Mouse (Mus musculus) stomach, postnatal 0 days (tissue): Measurements from ENCODE around the gene Serpina10. TPM values are rescaled to one million over a fixed set of nuclear protein-coding genes. Genes with fewer than 3 reads are reported as not detected.
"Not testable (repeated sequence)": the region's sequence is repeated elsewhere in the genome, so short reads cannot be mapped to it uniquely, and the experiment has no call there.

ENCODE experiments used
- ATAC-seq: fragments of 200-750 bp; cut with Nextera tagmentation; 2 replicates; pipeline ENCODE4 v1.8.0; 2017; ENCODE audit not compliant: low FRiP score, low TSS enrichment
- DNase-seq: peaks from one replicate; pipeline ENCODE4 v3.0.0-alpha.2; 2016; ENCODE audit warnings: low spot score
- H3K27ac ChIP-seq: fragments of 300-500 bp; sonication (generic); replicated peaks from 2 replicates; pipeline ENCODE4 v1.5.1; 2014; ENCODE audit warnings: mild to moderate bottlenecking, control low read depth
- H3K27me3 ChIP-seq: fragments of 300-500 bp; sonication (generic); 2 replicates; pipeline ENCODE4 v1.6.1; 2014; ENCODE audit warnings: low read length; ENCODE audit not compliant: control insufficient read depth, insufficient read depth
- H3K36me3 ChIP-seq: fragments of 300-500 bp; sonication (generic); 2 replicates; pipeline ENCODE4 v1.6.1; 2014; ENCODE audit warnings: low read length, mixed read lengths; ENCODE audit not compliant: control insufficient read depth, insufficient read depth
- H3K4me1 ChIP-seq: fragments of 300-500 bp; sonication (generic); replicated peaks from 2 replicates; pipeline ENCODE4 v1.6.1; 2014; ENCODE audit warnings: antibody characterized with exemption; ENCODE audit not compliant: control insufficient read depth, insufficient read depth
- H3K4me2 ChIP-seq: fragments of 300-500 bp; sonication (generic); replicated peaks from 2 replicates; pipeline ENCODE4 v1.6.1; 2014; ENCODE audit warnings: low read depth, mild to moderate bottlenecking, control low read depth, moderate library complexity
- H3K4me3 ChIP-seq: fragments of 300-500 bp; sonication (generic); 2 replicates; pipeline ENCODE4 v1.5.1; 2014; ENCODE audit warnings: low read depth, low read length, control low read depth
- H3K9ac ChIP-seq: fragments of 300-500 bp; sonication (generic); 2 replicates; pipeline ENCODE4 v1.6.1; 2014; ENCODE audit warnings: mild to moderate bottlenecking, low read length, control low read depth, mixed read lengths
- H3K9me3 ChIP-seq: fragments of 300-500 bp; sonication (generic); 2 replicates; pipeline ENCODE4 v1.6.1; 2016; ENCODE audit warnings: low read length; ENCODE audit not compliant: control insufficient read depth
- CTCF ChIP-seq: IDR thresholded peaks from 2 replicates; pipeline ENCODE4 v1.5.1; 2016; ENCODE audit warnings: antibody characterized with exemption, low read depth, mild to moderate bottlenecking, moderate library complexity
- EP300 ChIP-seq: optimal IDR thresholded peaks from 2 replicates; pipeline ENCODE3; 2016; ENCODE audit warnings: antibody characterized with exemption
- WGBS: fragments of 180-500 bp; shearing (Covaris S2); extraction: QIAGEN DNeasy Blood & Tissue Kit; methylation state at CpG from one replicate; pipeline ENCODE4 v1.1.7; 2014; 5-methylcytosine and 5-hydroxymethylcytosine counted together
- polyA plus RNA-seq: library from polyadenylated mRNA; unstranded; fragments of >200 nt; fragmentation: Nextera tagmentation; extraction: Ambion mirVana; gene quantifications from 2 replicates; pipeline ENCODE4 v1.2.1, GENCODE M21; 2015

Gene Serpina10
- polyA plus RNA-seq, 1 experiment from 2014 or later, result 0.10 TPM

GRCm38 (mm10) chr12:103670344-103670743 lies 39.1 kb upstream of the Serpina10 start:
- DNase-seq (no peak), ATAC-seq (no peak)
- WGBS, result 59% methylated on average over 5 of the region's 5 CpGs
- Histone ChIP-seq H3K36me3 (no peaks in the 10 kb centered on the region), H3K4me3 (no peak overlapping the region), H3K9ac (no peak overlapping the region), H3K27me3 (no peaks in the 10 kb centered on the region), H3K4me2 (no peak overlapping the region; the same call in 1 of the 2 replicates), H3K27ac (no peak overlapping the region), H3K4me1 (no peaks in the 10 kb centered on the region), H3K9me3 (no peaks in the 10 kb centered on the region)
- no peak for TF ChIP-seq EP300
- TF ChIP-seq CTCF, result no peak

- no peak overlapping the region for H3K4me2 ChIP-seq
- 81% methylated on average over 3 of the region's 3 CpGs for WGBS
- no peaks in the 10 kb centered on the region for H3K4me1 ChIP-seq
- DNase-seq (no peak), ATAC-seq (no peak)
- TF ChIP-seq CTCF (no peak), EP300 (no peak)
- H3K27ac ChIP-seq, result no peak overlapping the region
- no peaks in the 10 kb centered on the region for H3K36me3 ChIP-seq
- H3K9me3 ChIP-seq, result no peaks in the 10 kb centered on the region
- no peak overlapping the region for H3K9ac ChIP-seq
- no peaks in the 10 kb centered on the region for H3K27me3 ChIP-seq
- H3K4me3 ChIP-seq, result no peak overlapping the region
These were observed 34.0 kb upstream of the Serpina10 start for GRCm38 (mm10) chr12:103665286-103665685.

- not testable (repeated sequence) for DNase-seq, ATAC-seq, H3K36me3 ChIP-seq, H3K27me3 ChIP-seq, H3K4me2 ChIP-seq, H3K4me3 ChIP-seq, H3K9ac ChIP-seq, H3K4me1 ChIP-seq, H3K27ac ChIP-seq, H3K9me3 ChIP-seq
These were observed 30.8 kb upstream of the Serpina10 start for GRCm38 (mm10) chr12:103662053-103662452.

GRCm38 (mm10) chr12:103660076-103660475 lies 28.8 kb upstream of the Serpina10 start:
- 83% methylated on average over 5 of the region's 5 CpGs for WGBS
- Histone ChIP-seq H3K27ac (no peak overlapping the region), H3K9ac (no peak overlapping the region), H3K4me1 (no peaks in the 10 kb centered on the region), H3K4me3 (no peak overlapping the region), H3K36me3 (no peaks in the 10 kb centered on the region), H3K27me3 (no peaks in the 10 kb centered on the region), H3K9me3 (no peaks in the 10 kb centered on the region), H3K4me2 (no peak overlapping the region)
- ATAC-seq, result no peak
- TF ChIP-seq EP300, result no peak
- TF ChIP-seq CTCF, result no peak
- DNase-seq, result no peak

GRCm38 (mm10) chr12:103659171-103659570 lies 27.9 kb upstream of the Serpina10 start:
- Histone ChIP-seq H3K4me3 (no peak overlapping the region), H3K36me3 (no peaks in the 10 kb centered on the region), H3K27ac (no peak overlapping the region), H3K4me1 (no peaks in the 10 kb centered on the region), H3K9me3 (no peaks in the 10 kb centered on the region), H3K4me2 (no peak overlapping the region), H3K9ac (no peak overlapping the region), H3K27me3 (no peaks in the 10 kb centered on the region)
- no peak for ATAC-seq
- WGBS, result 75% methylated on average over 2 of the region's 2 CpGs
- TF ChIP-seq CTCF (no peak), EP300 (no peak)
- DNase-seq, result no peak

- no peaks in the 10 kb centered on the region for H3K27me3 ChIP-seq
- DNase-seq, result no peak
- no peak for ATAC-seq
- TF ChIP-seq EP300 (no peak), CTCF (no peak)
- H3K27ac ChIP-seq, result no peak overlapping the region
- H3K4me1 ChIP-seq, result no peaks in the 10 kb centered on the region
- WGBS, result 72% methylated on average over 10 of the region's 10 CpGs
- no peak overlapping the region for H3K4me2 ChIP-seq
- no peaks in the 10 kb centered on the region for H3K9me3 ChIP-seq
- no peaks in the 10 kb centered on the region for H3K36me3 ChIP-seq
- no peak overlapping the region for H3K4me3 ChIP-seq
- no peak overlapping the region for H3K9ac ChIP-seq
These were observed 26.7 kb upstream of the Serpina10 start for GRCm38 (mm10) chr12:103657991-103658390.
